Mouse (Mus musculus) induced T-regulatory cell, adult 2 months (primary cell): ENCODE measurements around the gene BC005537.
A peak's percentile ranks its signal among the peaks of the same experiment; 100 is the strongest.

ENCODE experiments used
- DNase-seq: peaks from one replicate; pipeline ENCODE4 v3.0.0-alpha.2; 2012; ENCODE audit warnings: low read depth

The BC005537 gene

GRCm38 (mm10) chr13:24844983-24845955 is 43.8 kb downstream of the BC005537 start, which contains the start of gene D130043K22Rik:
TSS of gene D130043K22Rik (plus strand) at chr13:24845135.
- peak; percentile 35 for DNase-seq

- no peak for DNase-seq
These were observed 47.9 kb downstream of the BC005537 start for GRCm38 (mm10) chr13:24849318-24849717.

- DNase-seq, result no peak
These were observed 50.5 kb downstream of the BC005537 start for GRCm38 (mm10) chr13:24851989-24852388.

GRCm38 (mm10) chr13:24852570-24852969 is 51.1 kb downstream of the BC005537 start:
- no peak for DNase-seq

- no peak for DNase-seq
These were observed 57.7 kb downstream of the BC005537 start for GRCm38 (mm10) chr13:24859115-24859514.

GRCm38 (mm10) chr13:24861084-24861483 is 59.6 kb downstream of the BC005537 start:
- no peak for DNase-seq

GRCm38 (mm10) chr13:24862021-24862420 is 60.6 kb downstream of the BC005537 start:
- no peak for DNase-seq

GRCm38 (mm10) chr13:24862520-24862919 is 61.1 kb downstream of the BC005537 start:
- DNase-seq, result peak; percentile 83
